Mouse (Mus musculus) frontal cortex, postnatal 36 days (tissue): ENCODE measurements around the gene Usp35.

Experiments
- DNase-seq, 2 experiments: peaks; one replicate each; pipeline ENCODE4 v3.0.0; 2022; ENCODE audit warnings: low spot score in 2 of 2

Usp35 gene

GRCm38 (mm10) chr7:97331726-97332666 is at the start of gene Usp35, which contains the start of gene Kctd21:
Gene Usp35, minus strand, starts transcription at chr7:97332020.
Gene Kctd21, plus strand, starts transcription at chr7:97332327.
- peak; percentile 91 to 93 for DNase-seq

- DNase-seq, result no peak
These were observed 48.8 kb upstream of the Usp35 start for GRCm38 (mm10) chr7:97380500-97381123.

GRCm38 (mm10) chr7:97379304-97379703 is 47.5 kb upstream of the Usp35 start:
- no peak for DNase-seq

GRCm38 (mm10) chr7:97375906-97376305 is 44.1 kb upstream of the Usp35 start:
- DNase-seq, result no peak

- DNase-seq, result no peak
These were observed 43.3 kb upstream of the Usp35 start for GRCm38 (mm10) chr7:97375101-97375500.

GRCm38 (mm10) chr7:97365887-97366286 is 34.1 kb upstream of the Usp35 start:
- DNase-seq, result no peak

- no peak for DNase-seq
These were observed 29.6 kb upstream of the Usp35 start for GRCm38 (mm10) chr7:97361467-97361866.

GRCm38 (mm10) chr7:97360955-97361354 is 29.1 kb upstream of the Usp35 start:
- DNase-seq, result no peak

GRCm38 (mm10) chr7:97360166-97360565 is 28.3 kb upstream of the Usp35 start:
- no peak for DNase-seq

GRCm38 (mm10) chr7:97358347-97358746 is 26.5 kb upstream of the Usp35 start:
- no peak for DNase-seq

- no peak for DNase-seq
These were observed 26.0 kb upstream of the Usp35 start for GRCm38 (mm10) chr7:97357840-97358239.

GRCm38 (mm10) chr7:97356875-97357276 is 25.1 kb upstream of the Usp35 start:
- DNase-seq, result peak in 1 of 2 experiments; percentile 50

- DNase-seq, result no peak
These were observed 24.4 kb upstream of the Usp35 start for GRCm38 (mm10) chr7:97356253-97356652.

GRCm38 (mm10) chr7:97355068-97355841 is 23.4 kb upstream of the Usp35 start:
- no peak for DNase-seq

GRCm38 (mm10) chr7:97353356-97353755 is 21.5 kb upstream of the Usp35 start:
- DNase-seq, result no peak

GRCm38 (mm10) chr7:97351792-97352513 is 20.1 kb upstream of the Usp35 start:
- DNase-seq, result no peak

GRCm38 (mm10) chr7:97350891-97351290 is 19.1 kb upstream of the Usp35 start:
- DNase-seq, result no peak

GRCm38 (mm10) chr7:97349438-97349837 is 17.6 kb upstream of the Usp35 start:
- DNase-seq, result no peak

- DNase-seq, result no peak
These were observed 17.0 kb upstream of the Usp35 start for GRCm38 (mm10) chr7:97348836-97349235.

GRCm38 (mm10) chr7:97348318-97348717 is 16.5 kb upstream of the Usp35 start:
- no peak for DNase-seq

GRCm38 (mm10) chr7:97347464-97347863 is 15.6 kb upstream of the Usp35 start:
- DNase-seq, result no peak

GRCm38 (mm10) chr7:97346822-97347166 is 15.0 kb upstream of the Usp35 start:
- no peak for DNase-seq
